Mouse (Mus musculus) lung, adult 2 months (tissue): ENCODE results near the gene Ctnna3. TPM values are rescaled to one million over a fixed set of nuclear protein-coding genes. Genes with fewer than 3 reads are reported as not detected.
"Not testable (repeated sequence)": the region's sequence is repeated elsewhere in the genome, so short reads cannot be mapped to it uniquely, and the experiment has no call there.

Experiments
- DNase-seq: peaks from one replicate; pipeline ENCODE4 v3.0.0; 2022
- H3K4me1 ChIP-seq: fragments of 200-500 bp; 2 replicates; pipeline ENCODE4 v1.6.1; 2011; ENCODE audit warnings: low read length; ENCODE audit not compliant: control insufficient read depth, insufficient read depth
- H3K4me3 ChIP-seq: fragments of 200-500 bp; replicated peaks from 2 replicates; pipeline ENCODE3; 2011; ENCODE audit warnings: low read depth, mild to moderate bottlenecking, control low read depth, low read length; ENCODE audit errors: extremely low read depth
- CTCF ChIP-seq: fragments of 200-500 bp; IDR thresholded peaks from 2 replicates; pipeline ENCODE4 v1.5.1; 2011; ENCODE audit warnings: mild to moderate bottlenecking, low read length, control low read depth; ENCODE audit not compliant: insufficient read depth
- POLR2A ChIP-seq: fragments of 200-500 bp; IDR thresholded peaks from 2 replicates; pipeline ENCODE4 v1.6.1; 2011; ENCODE audit warnings: low read depth, mild to moderate bottlenecking, control low read depth, low read length, borderline replicate concordance; ENCODE audit errors: extremely low read depth
- WGBS: fragments of 180-500 bp; shearing (Covaris S2); methylation state at CpG from one replicate; pipeline ENCODE4 v1.1.7; 2018; 5-methylcytosine and 5-hydroxymethylcytosine counted together
- polyA plus RNA-seq: library from polyadenylated mRNA; depleted of rRNA; stranded (reverse); fragments of >200 nt; gene quantifications from 2 replicates; pipeline ENCODE4 v1.2.3, GENCODE M21; 2012; rRNA removed

Ctnna3 gene
- 0.12 and 0.33 TPM in 2 replicates for polyA plus RNA-seq

DNA sequence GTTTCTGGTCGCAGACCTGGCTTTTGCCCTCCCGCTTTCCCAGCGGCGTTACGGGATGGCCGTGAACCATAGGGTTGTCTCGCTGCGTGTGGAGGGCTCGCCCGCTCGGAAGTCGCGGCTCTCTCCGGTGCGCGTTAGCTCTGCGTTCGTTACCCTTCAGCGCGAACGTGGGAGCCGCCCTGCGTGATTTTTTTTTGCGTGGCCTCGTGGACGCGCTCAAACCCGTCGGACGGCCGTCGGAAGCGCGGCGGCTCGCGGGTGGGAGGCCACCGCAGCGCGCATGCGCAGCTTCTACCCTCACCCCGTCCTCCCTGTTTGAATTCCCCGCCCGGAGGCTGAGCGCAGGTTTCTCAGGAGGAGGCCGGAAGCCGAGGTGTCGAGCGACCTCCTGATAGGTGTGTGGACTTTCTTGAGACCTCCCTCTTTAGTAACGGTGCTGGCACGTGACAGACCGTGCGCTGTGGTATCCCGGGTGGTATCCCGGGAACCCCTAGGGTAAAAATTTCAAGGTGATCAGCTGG lies at the start of gene Ctnna3:
TSS of gene Ctnna3 (plus strand) at position 314 of the 521 bp plus-strand sequence.
- H3K4me1 ChIP-seq = no peaks in the 10 kb centered on the region
- peak; percentile 79 for DNase-seq
- peak within 1 kb of the TSS; percentile 81 for H3K4me3 ChIP-seq
- under 1% methylated on average over 55 of the region's 55 CpGs for WGBS
- TF ChIP-seq POLR2A (no peak; the same call in 1 of the 2 replicates), CTCF (no peak)

DNA sequence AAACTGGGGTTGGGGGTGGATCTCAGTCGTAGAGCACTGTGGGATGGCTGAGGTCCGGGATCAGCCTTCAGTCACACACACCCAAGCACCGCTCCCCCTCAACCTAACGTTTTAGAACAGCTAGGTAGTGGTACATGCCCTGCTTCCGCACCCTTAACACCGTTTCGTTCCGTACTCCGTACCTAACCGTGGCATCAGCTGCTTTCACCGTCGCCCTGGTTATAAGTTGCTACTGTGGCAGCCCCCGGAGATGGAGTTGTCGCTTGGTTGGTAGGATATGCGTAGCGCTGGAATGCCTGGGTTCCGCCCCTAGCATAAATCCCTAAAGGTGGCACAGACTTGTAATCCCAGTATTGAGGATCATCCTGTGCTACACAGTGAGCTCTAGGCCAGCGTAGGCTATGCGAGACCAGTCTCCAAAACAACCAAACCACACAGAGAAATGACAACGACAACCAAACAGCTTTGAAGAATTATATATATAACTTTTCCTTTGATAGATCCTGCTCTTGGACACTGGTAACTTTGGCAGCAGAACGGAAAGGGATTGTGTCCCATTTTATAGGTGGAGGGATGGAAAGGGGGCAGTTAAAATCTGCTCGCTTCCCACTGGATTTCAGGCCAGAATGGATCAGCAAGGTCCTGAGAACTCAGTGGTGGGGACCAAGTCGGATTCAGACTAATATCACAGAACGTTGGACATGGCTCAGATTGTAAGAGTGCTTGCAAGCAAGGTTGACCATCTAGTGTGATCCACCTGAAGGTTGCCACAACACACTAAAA lies 48.2 kb upstream of the Ctnna3 start, which contains the start of gene Sirt1:
TSS of gene Sirt1 (minus strand) at position 207 of the 783 bp plus-strand sequence.
- 0 out of 2 replicates have a peak, but pooled peaks cover 4% of the 10 kb centered on the region for H3K4me1 ChIP-seq
- WGBS = 7% methylated on average over 24 of the region's 24 CpGs
- peak; percentile 26 for DNase-seq
- TF ChIP-seq POLR2A (no peak), CTCF (no peak)
- peak within 1 kb of the TSS; percentile 92 for H3K4me3 ChIP-seq

DNA sequence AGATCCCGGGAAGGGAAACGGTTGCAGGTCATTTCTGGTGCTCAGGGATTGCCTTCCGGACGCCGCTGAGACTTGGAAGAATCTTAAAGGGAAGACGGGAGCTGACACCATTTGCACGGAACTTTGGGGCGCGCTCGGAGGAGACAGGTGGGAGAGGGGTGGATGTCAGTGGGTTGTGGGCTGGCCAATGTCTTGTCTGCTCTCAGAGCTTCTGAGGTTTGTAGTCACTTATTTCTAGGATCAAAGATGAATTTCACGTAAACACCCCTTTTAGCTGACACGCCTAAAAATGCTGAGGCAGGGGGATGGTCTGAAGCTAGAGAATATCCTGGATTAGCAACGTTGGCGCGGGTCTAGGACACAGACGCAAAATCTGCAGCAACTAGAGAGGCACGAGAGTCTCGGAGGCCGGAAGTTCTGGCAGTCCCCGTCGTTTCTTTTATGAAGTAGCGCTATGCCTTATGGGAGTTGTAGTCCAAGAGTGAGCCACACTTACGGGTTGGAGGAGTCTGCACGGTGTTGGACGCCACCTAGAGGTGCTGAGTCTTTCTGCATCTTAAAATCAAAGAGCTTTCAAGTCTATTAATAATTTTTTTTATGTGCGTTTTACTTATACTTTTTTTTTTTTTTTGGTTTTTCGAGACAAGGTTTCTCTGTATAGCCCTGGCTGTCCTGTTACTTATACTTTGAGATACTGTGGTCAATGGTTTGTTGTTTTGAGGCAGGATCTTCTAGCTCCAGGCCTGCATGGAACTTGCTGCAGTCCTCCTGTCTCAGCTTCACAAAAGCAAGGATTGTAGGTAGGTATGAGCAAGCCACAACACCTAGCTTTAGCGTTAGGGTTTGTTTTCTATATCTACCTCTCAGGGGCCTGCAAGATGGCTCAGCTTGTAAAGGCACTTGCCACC lies 47.3 kb upstream of the Ctnna3 start, which contains the start of gene Dnajc12:
TSS of gene Dnajc12 (plus strand) at position 72 of the 908 bp plus-strand sequence.
- TF ChIP-seq POLR2A = peak; percentile 97; the same call in 1 of the 2 replicates
- peak; percentile 91 for TF ChIP-seq CTCF
- 0 out of 2 replicates have a peak, but pooled peaks cover 4% of the 10 kb centered on the region for H3K4me1 ChIP-seq
- WGBS = under 1% methylated on average over 28 of the region's 28 CpGs
- DNase-seq = peak; percentile 58
- H3K4me3 ChIP-seq = peak within 1 kb of the TSS; percentile 92

DNA sequence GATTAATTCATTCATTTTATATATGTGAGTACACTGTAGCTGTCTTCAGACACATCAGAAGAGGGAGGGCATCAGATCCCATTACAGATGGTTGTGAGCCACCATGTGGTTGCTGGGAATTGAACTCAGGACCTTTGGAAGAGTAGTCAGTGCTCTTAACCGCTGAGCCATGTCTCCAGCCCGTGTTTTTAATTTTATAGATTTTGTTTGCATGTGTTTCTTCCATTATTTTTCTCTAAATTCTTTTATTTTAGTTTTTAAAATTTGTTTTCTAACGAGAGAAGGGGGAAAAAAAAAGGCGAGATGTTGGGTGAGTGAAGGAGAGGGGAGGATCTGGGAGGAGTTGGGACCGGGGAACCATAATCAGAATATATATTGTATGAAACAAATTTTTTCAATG lies 44.0 kb upstream of the Ctnna3 start:
- not testable (repeated sequence) for H3K4me1 ChIP-seq, H3K4me3 ChIP-seq, DNase-seq
- WGBS = 31% methylated on average over 5 of the region's 5 CpGs

DNA sequence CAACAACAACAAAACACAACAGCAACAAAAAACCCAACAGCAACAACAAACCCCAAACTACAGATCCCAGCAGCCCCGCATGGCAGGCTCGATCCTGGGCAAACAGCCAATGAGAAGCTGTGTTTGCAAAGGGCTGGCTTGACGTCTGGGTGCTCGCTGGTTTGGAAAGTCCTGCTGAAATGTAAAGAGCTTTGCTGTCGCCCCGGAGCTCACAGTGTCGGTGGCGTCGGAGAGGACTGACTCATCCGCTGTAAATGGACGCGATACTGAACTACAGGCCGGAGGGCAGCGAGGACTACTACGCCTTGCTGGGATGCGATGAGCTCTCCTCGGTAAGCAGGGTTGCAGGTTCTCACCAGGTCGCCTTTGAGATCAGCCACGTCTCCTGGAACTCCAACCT lies 43.5 kb upstream of the Ctnna3 start:
- under 1% methylated on average over 19 of the region's 19 CpGs for WGBS
- Histone ChIP-seq H3K4me1 (0 out of 2 replicates have a peak, but pooled peaks cover 2% of the 10 kb centered on the region), H3K4me3 (peak overlapping the region; percentile 74)
- no peak for TF ChIP-seq CTCF
- TF ChIP-seq POLR2A = peak; percentile 71; the same call in 1 of the 2 replicates
- DNase-seq = peak; percentile 73

DNA sequence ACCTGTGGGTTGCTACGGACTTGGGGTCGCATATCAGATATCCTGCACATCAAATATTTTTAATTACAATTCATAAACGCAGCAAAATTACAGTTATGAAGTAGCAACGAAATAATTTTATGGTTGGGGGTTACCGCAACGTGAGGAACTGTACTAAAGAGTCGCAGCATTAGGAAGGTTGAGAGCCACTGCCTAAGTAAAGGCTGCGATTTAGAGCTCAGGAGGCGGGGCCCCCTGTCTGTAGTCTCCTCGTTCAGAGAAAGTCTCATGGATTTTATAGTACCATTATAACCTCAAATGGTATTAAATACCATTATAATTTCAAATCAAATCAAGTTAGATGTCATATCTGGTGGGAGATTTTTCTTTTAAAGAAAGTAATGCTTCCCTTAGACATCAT lies 42.9 kb upstream of the Ctnna3 start:
- H3K4me3 ChIP-seq = peak overlapping the region; percentile 74
- TF ChIP-seq CTCF = no peak
- no peak for TF ChIP-seq POLR2A
- 5% methylated on average over 10 of the region's 10 CpGs for WGBS
- no peaks in the 10 kb centered on the region for H3K4me1 ChIP-seq
- DNase-seq = no peak

DNA sequence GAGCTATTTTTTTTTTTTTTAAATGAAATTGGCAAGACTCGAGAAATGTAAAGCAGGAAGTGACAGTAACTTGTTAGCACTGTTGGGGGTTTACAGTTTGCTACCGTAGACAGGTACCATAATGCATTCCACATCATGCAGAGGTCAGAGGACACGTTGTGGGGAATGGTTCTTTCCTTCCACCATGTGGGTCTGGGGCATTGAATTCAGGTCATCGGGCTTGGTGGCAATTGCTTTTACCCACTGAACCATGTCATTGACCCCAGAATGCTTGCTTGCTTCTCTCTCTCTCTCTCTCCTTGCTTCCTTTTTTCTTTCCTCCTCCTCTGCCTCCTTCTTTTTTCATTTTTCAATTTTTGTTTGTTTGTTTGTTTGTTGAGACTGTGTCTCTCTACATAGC lies 41.0 kb upstream of the Ctnna3 start:
- Histone ChIP-seq H3K4me1 (no peaks in the 10 kb centered on the region), H3K4me3 (no peak overlapping the region)
- no peak for DNase-seq
- WGBS = 67% methylated on average over 4 of the region's 4 CpGs
- TF ChIP-seq CTCF (no peak), POLR2A (no peak)

DNA sequence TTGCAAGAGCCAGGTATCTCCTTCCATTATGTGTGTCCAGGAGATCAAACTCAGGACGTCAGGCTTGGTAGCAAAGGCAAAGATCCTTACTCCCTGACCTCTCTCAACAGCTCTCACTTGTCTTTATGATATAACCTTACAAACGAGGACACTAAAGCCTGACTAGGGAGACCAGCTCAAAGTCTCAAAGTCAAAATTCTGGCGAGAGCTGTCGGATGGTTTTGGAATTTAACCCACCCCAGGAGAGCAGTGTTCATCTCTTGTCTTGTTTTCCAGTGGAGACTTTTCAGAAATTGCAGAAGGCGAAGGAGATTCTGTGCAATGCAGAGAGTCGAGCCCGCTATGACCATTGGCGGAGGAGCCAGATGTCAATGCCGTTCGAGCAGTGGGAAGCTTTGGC lies 32.9 kb upstream of the Ctnna3 start:
- no peak for TF ChIP-seq CTCF
- TF ChIP-seq POLR2A = no peak
- H3K4me1 ChIP-seq = no peaks in the 10 kb centered on the region
- WGBS = 88% methylated on average over 10 of the region's 10 CpGs
- no peak overlapping the region for H3K4me3 ChIP-seq
- no peak for DNase-seq

DNA sequence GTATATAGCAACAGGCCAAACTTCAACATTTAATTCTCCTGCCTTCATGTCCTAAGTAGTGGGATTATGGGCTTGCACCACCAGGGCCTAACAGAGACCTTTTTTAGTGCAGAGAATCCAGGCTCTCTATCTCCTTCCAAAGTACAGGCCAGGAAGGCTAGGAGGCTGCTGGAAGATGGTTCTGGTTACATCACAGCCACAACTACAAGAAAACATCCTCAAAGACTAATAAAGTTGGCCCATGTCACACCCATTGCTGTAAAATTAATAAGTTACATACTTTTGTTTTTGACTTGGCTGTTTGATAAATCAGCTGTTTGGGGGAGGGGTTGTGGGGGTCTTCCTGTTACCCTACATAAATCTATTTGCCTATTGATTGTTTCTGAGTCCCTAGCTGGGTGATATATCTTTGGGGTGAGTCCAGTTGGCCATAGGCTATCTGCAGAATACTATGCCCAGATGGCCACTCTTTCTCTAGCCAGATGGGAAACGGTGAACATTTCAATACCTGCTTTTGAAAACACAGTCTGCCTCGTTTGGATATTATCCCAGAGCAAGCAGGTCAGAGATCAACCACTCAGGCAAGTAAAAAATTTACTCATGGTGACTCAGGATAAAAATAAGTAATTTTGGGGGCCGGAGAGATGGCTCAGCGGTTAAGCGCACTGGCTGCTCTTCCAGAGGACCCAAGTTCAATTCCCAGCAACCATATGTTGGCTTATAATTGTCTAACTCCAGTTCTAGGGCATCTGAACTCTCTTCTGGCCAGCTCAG lies 27.0 kb upstream of the Ctnna3 start:
- TF ChIP-seq CTCF = no peak
- Histone ChIP-seq H3K4me3 (no peak overlapping the region), H3K4me1 (no peaks in the 10 kb centered on the region)
- 80% methylated on average over 5 of the region's 5 CpGs for WGBS
- DNase-seq = no peak
